Mouse (Mus musculus) MEL (cell line): ENCODE measurements at regions not wholly inside any gene's neighbourhood (a gene's known extent, or its start where the extent isn't known, plus 50 kb on each side); places are given as distances from the start of the nearest gene placed in this dataset.

Source experiments
- BHLHE40 ChIP-seq: IDR thresholded peaks from 2 replicates; pipeline ENCODE4 v1.6.1; 2012; ENCODE audit warnings: low read depth, mild to moderate bottlenecking, inconsistent platforms, low read length, improper control_type of control experiment, borderline replicate concordance
- CHD2 ChIP-seq: IDR thresholded peaks from 2 replicates; pipeline ENCODE4 v1.6.1; 2011; ENCODE audit warnings: low read length, improper control_type of control experiment
- CTCF ChIP-seq, 3 experiments: IDR thresholded peaks in 2 of 3; conservative IDR thresholded peaks in 1 of 3; 2 replicates each; pipeline ENCODE4 v1.5.1; 2011 to 2012; ENCODE audit warnings: low read length in 3 of 3, low read depth in 2 of 3, mild to moderate bottlenecking in 2 of 3, improper control_type of control experiment in 1 of 3, inconsistent platforms in 1 of 3, mixed read lengths in 1 of 3, moderate library complexity in 1 of 3; ENCODE audit not compliant: control insufficient read depth in 1 of 3, insufficient read depth in 1 of 3, poor library complexity in 1 of 3, severe bottlenecking in 1 of 3
- EP300 ChIP-seq, 2 experiments: IDR thresholded peaks; 2 replicates each; pipeline ENCODE4 v1.6.1; 2011; ENCODE audit warnings: improper control_type of control experiment in 2 of 2, low read length in 2 of 2, low read depth in 1 of 2, mild to moderate bottlenecking in 1 of 2
- GATA1 ChIP-seq: IDR thresholded peaks from 2 replicates; pipeline ENCODE4 v1.6.1; 2011; ENCODE audit warnings: low read depth, low read length, improper control_type of control experiment
- HCFC1 ChIP-seq: IDR thresholded peaks from 2 replicates; pipeline ENCODE4 v1.6.1; 2012; ENCODE audit warnings: low read depth, mild to moderate bottlenecking, inconsistent platforms, low read length, improper control_type of control experiment, moderate library complexity
- POLR2A ChIP-seq, 2 experiments: IDR thresholded peaks; 2 replicates each; pipeline ENCODE4 v1.6.1; 2011 to 2012; ENCODE audit warnings: low read length in 2 of 2, mild to moderate bottlenecking in 2 of 2, control low read depth in 1 of 2, improper control_type of control experiment in 1 of 2, low read depth in 1 of 2, moderate library complexity in 1 of 2; ENCODE audit not compliant: control insufficient read depth in 1 of 2, insufficient read depth in 1 of 2, poor library complexity in 1 of 2
- SIN3A ChIP-seq: IDR thresholded peaks from 2 replicates; pipeline ENCODE4 v1.6.1; 2012; ENCODE audit warnings: low read length, improper control_type of control experiment, inconsistent platforms
- UBTF ChIP-seq: IDR thresholded peaks from 2 replicates; pipeline ENCODE4 v1.6.1; 2012; ENCODE audit warnings: low read depth, mild to moderate bottlenecking, inconsistent platforms, low read length, improper control_type of control experiment, moderate library complexity, borderline replicate concordance; ENCODE audit not compliant: insufficient read depth

- TF ChIP-seq CTCF (IDR thresholded peaks at IDR 0.05 in 2 of 3, conservative IDR thresholded peaks at IDR 0.05 in 1 of 3; ENCODE audit: control insufficient read depth in 1 of 3, insufficient read depth in 1 of 3, low read depth in 2 of 3, low read length in 3 of 3, poor library complexity in 1 of 3, severe bottlenecking in 1 of 3) (no peak), BHLHE40 (no peak), SIN3A (no peak), POLR2A (IDR thresholded peaks at IDR 0.05; ENCODE audit: control insufficient read depth in 1 of 2, insufficient read depth in 1 of 2, low read depth in 1 of 2, low read length in 2 of 2, poor library complexity in 1 of 2) (no peak), EP300 (IDR thresholded peaks at IDR 0.05; ENCODE audit: low read depth in 1 of 2, low read length in 2 of 2) (no peak), CHD2 (no peak), HCFC1 (no peak), UBTF (no peak), GATA1 (no peak)
These were observed 98.1 kb upstream of the Klf14 start for GRCm38 (mm10) chr6:31056786-31057566.
